Mouse (Mus musculus) kidney, adult 2 months (tissue): ENCODE data around the gene Hmga1. TPM values are rescaled to one million over a fixed set of nuclear protein-coding genes. Genes with fewer than 3 reads are reported as not detected.
A peak's percentile ranks its signal among the peaks of the same experiment; 100 is the strongest.

Experiments used
- DNase-seq: peaks from one replicate; pipeline ENCODE4 v3.0.0; 2021
- H3K27ac ChIP-seq: fragments of 200-500 bp; 2 replicates; pipeline ENCODE4 v1.5.1; 2012; ENCODE audit warnings: low read depth, low read length, control low read depth, inconsistent platforms; ENCODE audit not compliant: insufficient read depth
- H3K27me3 ChIP-seq: fragments of 200-500 bp; replicated peaks from 2 replicates; pipeline ENCODE4 v1.6.1; 2012; ENCODE audit warnings: mild to moderate bottlenecking, moderate library complexity, low read length, inconsistent platforms; ENCODE audit not compliant: control insufficient read depth, insufficient read depth
- H3K36me3 ChIP-seq: fragments of 200-500 bp; 2 replicates; pipeline ENCODE4 v1.6.1; 2012; ENCODE audit warnings: mild to moderate bottlenecking, moderate library complexity, low read length, inconsistent platforms; ENCODE audit not compliant: control insufficient read depth, insufficient read depth
- H3K4me1 ChIP-seq: fragments of 200-500 bp; 2 replicates; pipeline ENCODE4 v1.6.1; 2011; ENCODE audit warnings: low read length; ENCODE audit not compliant: control insufficient read depth, insufficient read depth
- H3K4me3 ChIP-seq: fragments of 200-500 bp; 2 replicates; pipeline ENCODE4 v1.5.1; 2011; ENCODE audit warnings: mild to moderate bottlenecking, low read depth, low read length, control low read depth; ENCODE audit not compliant: insufficient read depth
- CTCF ChIP-seq: fragments of 200-500 bp; conservative IDR thresholded peaks from 2 replicates; pipeline ENCODE4 v1.5.1; 2011; ENCODE audit warnings: low read depth, mild to moderate bottlenecking, control low read depth, low read length, moderate library complexity, mixed read lengths; ENCODE audit not compliant: insufficient read depth, insufficient read length
- POLR2A ChIP-seq: fragments of 200-500 bp; IDR thresholded peaks from one replicate; pipeline ENCODE4 v1.6.1; 2011; ENCODE audit warnings: low read depth, low read length, control low read depth
- WGBS: fragments of 180-500 bp; shearing (Covaris S2); methylation state at CpG from one replicate; pipeline ENCODE4 v1.1.7; 2018; 5-methylcytosine and 5-hydroxymethylcytosine counted together
- polyA plus RNA-seq: library from polyadenylated mRNA; depleted of rRNA; stranded (reverse); fragments of >200 nt; gene quantifications from 2 replicates; pipeline ENCODE4 v1.2.3, GENCODE M21; 2012; rRNA removed

The Hmga1 gene
- polyA plus RNA-seq: 37.4 and 38.9 TPM in 2 replicates

DNA sequence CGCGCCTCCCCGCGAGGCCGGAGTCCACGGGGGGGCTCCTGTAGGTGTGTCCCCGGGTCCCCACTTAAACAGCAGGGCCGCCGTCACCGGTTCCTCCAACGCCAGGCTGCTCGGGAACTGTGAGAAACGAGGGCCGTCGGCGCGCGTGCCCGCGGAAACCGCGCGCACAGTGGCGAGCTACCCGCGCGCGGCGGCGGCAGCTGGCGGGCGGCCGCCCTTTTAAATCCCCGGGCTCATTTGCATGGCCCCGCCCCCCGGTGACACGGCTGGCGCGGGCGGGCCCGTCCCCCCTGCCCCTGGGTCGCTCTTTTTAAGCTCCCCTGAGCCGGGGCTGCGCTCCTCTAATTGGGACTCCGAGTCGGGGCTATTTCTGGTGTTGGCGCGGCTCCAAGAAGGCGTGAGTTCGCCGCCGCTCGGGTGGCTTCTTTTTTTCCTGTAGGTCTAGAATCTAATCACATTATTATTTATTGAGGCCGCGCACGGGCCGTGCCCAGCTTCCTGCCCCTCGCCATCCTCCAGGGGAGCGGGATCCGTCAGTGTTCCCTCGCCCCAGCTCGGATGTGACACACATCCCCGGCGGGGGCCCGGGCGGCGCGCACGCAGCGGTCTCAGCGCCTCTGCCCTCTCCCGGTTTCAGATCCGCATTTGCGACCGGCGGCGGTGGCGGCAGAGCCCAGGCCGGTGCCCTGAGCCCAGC, at the start of gene Hmga1:
Gene Hmga1, plus strand, starts transcription at position 183 of the 697 bp plus-strand sequence.
- Histone ChIP-seq H3K4me1 (peaks cover 4% of the 10 kb centered on the region; the same call in 1 of the 2 replicates), H3K27ac (peak within 1 kb of the TSS; percentile 48; the same call in 1 of the 2 replicates), H3K27me3 (no peaks in the 10 kb centered on the region), H3K36me3 (no peaks in the 10 kb centered on the region), H3K4me3 (peak within 1 kb of the TSS; percentile 61)
- DNase-seq: peak; percentile 88
- whole genome bisulfite sequencing: under 1% methylated on average over 79 of the region's 79 CpGs
- TF ChIP-seq CTCF (no peak), POLR2A (peak; percentile 30)

DNA sequence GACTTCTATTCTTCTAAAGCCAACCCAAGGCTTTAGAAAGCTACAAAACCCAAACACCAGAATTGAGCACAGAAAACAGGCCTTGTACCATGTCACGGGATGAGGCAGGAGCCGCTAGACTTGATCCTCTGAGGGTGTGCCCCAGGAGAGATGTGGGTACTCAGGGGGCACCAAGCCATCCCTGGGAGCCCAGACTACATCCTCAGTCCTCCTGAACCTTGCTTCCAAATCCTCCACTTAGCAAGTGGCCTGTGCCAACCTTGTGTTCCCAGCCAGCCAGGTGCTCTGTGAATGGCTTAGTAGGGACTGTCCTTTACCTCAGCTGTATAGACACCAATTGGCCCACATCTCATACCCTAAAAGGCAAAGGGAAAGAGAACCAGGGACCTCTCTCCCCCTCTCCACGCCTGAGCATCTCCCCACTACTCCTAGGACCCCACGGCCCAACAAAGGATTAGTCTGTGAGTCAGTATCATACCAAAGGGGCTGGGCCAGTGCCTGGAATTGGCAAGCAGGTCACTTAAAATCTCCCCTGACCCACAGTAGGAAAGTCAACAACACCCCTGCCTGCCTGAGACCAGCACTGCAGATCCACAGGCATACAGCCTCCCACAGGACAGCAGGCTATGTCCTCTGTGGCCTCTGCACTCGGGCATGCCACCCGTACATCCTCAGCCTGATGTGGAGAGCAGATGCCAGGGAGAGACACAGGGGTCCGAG, 49.3 kb upstream of the Hmga1 start:
- H3K27ac ChIP-seq: no peak overlapping the region
- H3K4me1 ChIP-seq: no peaks in the 10 kb centered on the region
- no peaks in the 10 kb centered on the region for H3K36me3 ChIP-seq
- no peak for DNase-seq
- H3K27me3 ChIP-seq: no peaks in the 10 kb centered on the region
- 90% methylated on average over 7 of the region's 7 CpGs for WGBS
- no peak for TF ChIP-seq CTCF
- H3K4me3 ChIP-seq: no peak overlapping the region

DNA sequence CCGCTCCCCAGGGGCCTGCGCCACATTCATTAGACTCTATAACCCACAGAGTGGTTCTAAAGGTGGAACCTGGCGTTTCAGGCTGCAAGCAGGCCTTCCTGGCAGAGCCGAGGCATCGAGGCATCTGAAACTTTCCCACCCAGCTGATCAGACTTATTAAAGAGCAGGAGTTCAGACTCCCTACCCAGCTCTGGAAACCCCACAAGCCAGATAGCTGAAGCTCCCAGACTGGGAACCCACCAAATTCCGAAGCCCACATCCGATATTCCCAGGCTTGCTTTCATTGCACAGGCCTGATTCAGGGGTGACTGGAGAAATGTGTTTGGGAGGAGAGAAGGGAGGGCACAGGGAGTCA, 48.7 kb upstream of the Hmga1 start:
- H3K27me3 ChIP-seq: peaks cover under 1% of the 10 kb centered on the region
- 87% methylated on average over 7 of the region's 7 CpGs for WGBS

DNA sequence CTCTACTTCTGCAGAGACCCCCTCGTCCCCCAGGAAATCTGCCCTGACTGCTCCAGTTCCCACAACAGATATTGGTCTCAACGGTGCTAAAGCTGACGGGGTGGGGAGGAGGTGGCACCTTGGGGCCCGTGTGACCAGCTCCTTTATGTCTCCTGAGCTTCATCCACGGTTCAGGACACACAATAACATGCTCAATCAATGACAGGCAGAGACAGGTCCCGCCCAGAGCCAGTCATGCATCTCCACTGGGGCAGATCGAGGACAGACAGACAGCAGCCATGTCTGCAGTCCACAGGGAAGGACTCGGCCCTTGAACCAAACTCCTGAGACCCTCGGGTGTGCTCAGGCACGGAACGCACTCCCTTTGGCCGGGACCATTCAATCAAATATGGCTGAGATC, 48.3 kb upstream of the Hmga1 start:
- TF ChIP-seq CTCF (no peak), POLR2A (no peak)
- H3K4me1 ChIP-seq: no peaks in the 10 kb centered on the region

More for the DNA sequence above, 48.7 kb upstream of the Hmga1 start:
- Histone ChIP-seq H3K4me3 (no peak overlapping the region), H3K36me3 (no peaks in the 10 kb centered on the region), H3K4me1 (no peaks in the 10 kb centered on the region), H3K27ac (no peak overlapping the region)
- no peak for DNase-seq
- no peak for TF ChIP-seq CTCF
- no peak for TF ChIP-seq POLR2A

DNA sequence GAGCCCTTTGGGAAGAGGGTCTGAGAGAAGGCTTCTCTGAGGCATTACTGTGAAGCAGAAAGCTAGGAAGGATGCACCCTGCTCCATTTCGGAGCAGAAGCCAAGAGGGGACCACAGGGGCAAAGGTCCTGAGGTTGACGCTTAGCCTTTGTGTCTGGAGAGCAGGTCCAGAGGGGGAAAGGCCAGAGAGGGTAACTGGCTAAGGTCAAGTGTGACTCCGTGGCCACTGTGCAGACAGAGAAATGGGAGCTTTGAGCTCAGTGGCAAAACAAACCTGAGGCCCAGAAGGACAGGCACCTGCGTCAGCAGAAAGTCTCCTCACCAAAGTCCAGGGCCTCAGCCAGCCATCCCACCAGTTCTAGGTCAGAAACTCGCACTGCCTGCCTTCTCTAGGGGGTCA, 47.8 kb upstream of the Hmga1 start:
- DNase-seq: peak; percentile 19
- H3K27ac ChIP-seq: no peak overlapping the region
- no peaks in the 10 kb centered on the region for H3K36me3 ChIP-seq
- H3K4me1 ChIP-seq: no peaks in the 10 kb centered on the region
- H3K4me3 ChIP-seq: no peak overlapping the region
- TF ChIP-seq CTCF: no peak
- no peak for TF ChIP-seq POLR2A
- WGBS: 54% methylated on average over 5 of the region's 5 CpGs
- peaks cover 3% of the 10 kb centered on the region for H3K27me3 ChIP-seq

More for the DNA sequence above, 48.3 kb upstream of the Hmga1 start:
- WGBS: 51% methylated on average over 12 of the region's 12 CpGs
- Histone ChIP-seq H3K27me3 (peaks cover 1% of the 10 kb centered on the region), H3K4me3 (no peak overlapping the region), H3K36me3 (no peaks in the 10 kb centered on the region), H3K27ac (no peak overlapping the region)
- no peak for DNase-seq

DNA sequence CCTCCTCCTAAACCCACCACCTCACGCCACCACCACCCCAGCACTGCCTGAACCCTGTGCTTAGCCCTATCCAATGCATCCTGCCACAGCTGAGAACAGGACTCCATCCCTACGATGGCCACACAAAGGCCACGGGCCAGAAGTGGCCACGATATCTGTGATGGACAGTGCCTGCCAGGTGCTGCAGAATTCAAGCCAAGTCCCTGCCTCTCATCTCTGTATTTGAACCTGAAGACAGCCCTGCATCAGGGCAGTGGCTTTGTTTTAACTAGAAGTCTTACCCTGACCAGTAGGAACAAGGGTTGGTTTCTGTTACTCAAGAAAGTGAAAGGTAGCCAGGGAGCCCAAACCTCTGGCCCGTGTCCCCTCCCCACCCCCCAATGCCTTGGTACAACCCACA, 47.2 kb upstream of the Hmga1 start:
- WGBS: 82% methylated on average over 5 of the region's 5 CpGs
- Histone ChIP-seq H3K36me3 (no peaks in the 10 kb centered on the region), H3K27me3 (peaks cover 5% of the 10 kb centered on the region), H3K4me3 (no peak overlapping the region), H3K4me1 (no peaks in the 10 kb centered on the region), H3K27ac (no peak overlapping the region)
- TF ChIP-seq CTCF (no peak), POLR2A (no peak)
- DNase-seq: no peak
